Mouse (Mus musculus) yolk sac, embryonic 10.5 days (tissue): ENCODE measurements around the gene Spdye4a.

ENCODE experiments used
- DNase-seq: peaks from one replicate; pipeline ENCODE4 v3.0.0-alpha.2; 2017; ENCODE audit warnings: low spot score

The Spdye4a gene

GRCm38 (mm10) chr5:143226790-143227189 lies at the start of gene Spdye4a:
Gene Spdye4a, minus strand, starts transcription at chr5:143226890.
- no peak for DNase-seq

GRCm38 (mm10) chr5:143275761-143276160 lies 49.1 kb upstream of the Spdye4a start:
- no peak for DNase-seq

GRCm38 (mm10) chr5:143272540-143273330 lies 46.0 kb upstream of the Spdye4a start:
- DNase-seq, result no peak

- no peak for DNase-seq
Observed at GRCm38 (mm10) chr5:143272108-143272507, 45.4 kb upstream of the Spdye4a start.

GRCm38 (mm10) chr5:143271642-143272041 lies 45.0 kb upstream of the Spdye4a start:
- no peak for DNase-seq

GRCm38 (mm10) chr5:143270151-143270519 lies 43.4 kb upstream of the Spdye4a start:
- no peak for DNase-seq

GRCm38 (mm10) chr5:143269363-143270150 lies 42.9 kb upstream of the Spdye4a start, which contains the start of gene Zfp316:
Gene Zfp316, minus strand, starts transcription at chr5:143270022.
- peak; percentile 69 for DNase-seq

GRCm38 (mm10) chr5:143268985-143269362 lies 42.3 kb upstream of the Spdye4a start:
- DNase-seq, result no peak

GRCm38 (mm10) chr5:143266794-143267193 lies 40.1 kb upstream of the Spdye4a start:
- DNase-seq, result no peak

- DNase-seq, result no peak
Observed at GRCm38 (mm10) chr5:143265409-143265808, 38.7 kb upstream of the Spdye4a start.

- DNase-seq, result no peak
Observed at GRCm38 (mm10) chr5:143264689-143265088, 38.0 kb upstream of the Spdye4a start.

- DNase-seq, result no peak
Observed at GRCm38 (mm10) chr5:143261636-143262035, 34.9 kb upstream of the Spdye4a start.

- no peak for DNase-seq
Observed at GRCm38 (mm10) chr5:143255802-143256201, 29.1 kb upstream of the Spdye4a start.

GRCm38 (mm10) chr5:143255131-143255519 lies 28.4 kb upstream of the Spdye4a start:
- no peak for DNase-seq

GRCm38 (mm10) chr5:143254487-143255130 lies 27.9 kb upstream of the Spdye4a start:
- no peak for DNase-seq

GRCm38 (mm10) chr5:143253881-143254486 lies 27.3 kb upstream of the Spdye4a start:
- no peak for DNase-seq

- DNase-seq, result no peak
Observed at GRCm38 (mm10) chr5:143253186-143253880, 26.6 kb upstream of the Spdye4a start.

- DNase-seq, result no peak
Observed at GRCm38 (mm10) chr5:143252791-143253185, 26.1 kb upstream of the Spdye4a start.

GRCm38 (mm10) chr5:143252039-143252438 lies 25.3 kb upstream of the Spdye4a start:
- DNase-seq, result no peak

- DNase-seq, result no peak
Observed at GRCm38 (mm10) chr5:143244926-143245325, 18.2 kb upstream of the Spdye4a start.

- no peak for DNase-seq
Observed at GRCm38 (mm10) chr5:143236036-143236435, 9.3 kb upstream of the Spdye4a start.
